Mouse (Mus musculus): ENCODE measurements around the gene Diexf. TPM values are rescaled to one million over a fixed set of nuclear protein-coding genes. Genes with fewer than 3 reads are reported as not detected.
A peak's percentile ranks its signal among the peaks of the same experiment; 100 is the strongest.

Diexf gene
- polyA plus RNA-seq, 1 experiment from 2014 or later = 10.0 TPM

- H3K9me3 ChIP-seq (replicated peaks) = no peaks in the 10 kb centered on the region
- 82% methylated on average over 15 of the region's 15 CpGs for WGBS
- no peak overlapping the region for H3K27ac ChIP-seq
- H3K4me3 ChIP-seq = no peak overlapping the region
- H3K9ac ChIP-seq = no peak overlapping the region
- H3K36me3 ChIP-seq (ENCODE audit: poor library complexity, severe bottlenecking) = no peaks in the 10 kb centered on the region
- ATAC-seq = no peak
- peaks cover 12% of the 10 kb centered on the region for H3K4me1 ChIP-seq
- H3K4me2 ChIP-seq = no peak overlapping the region
- H3K27me3 ChIP-seq = peaks cover 46% of the 10 kb centered on the region
Measured at GRCm38 (mm10) chr1:193156316-193157110, 26.4 kb upstream of the Diexf start.

GRCm38 (mm10) chr1:193153561-193153960, 23.5 kb upstream of the Diexf start:
- no peak for ATAC-seq
- peaks cover 4% of the 10 kb centered on the region for H3K4me1 ChIP-seq
- peaks cover 48% of the 10 kb centered on the region for H3K27me3 ChIP-seq
- 25% methylated on average over 16 of the region's 16 CpGs for WGBS
- H3K4me3 ChIP-seq = no peak overlapping the region
- no peaks in the 10 kb centered on the region for H3K36me3 ChIP-seq (ENCODE audit: poor library complexity, severe bottlenecking)
- H3K9me3 ChIP-seq (replicated peaks) = no peaks in the 10 kb centered on the region
- H3K27ac ChIP-seq = no peak overlapping the region
- no peak overlapping the region for H3K9ac ChIP-seq
- no peak overlapping the region for H3K4me2 ChIP-seq

- Histone ChIP-seq H3K27ac (no peak within 1 kb of the TSS), H3K4me2 (peak within 1 kb of the TSS; percentile 54), H3K27me3 (peaks cover 48% of the 10 kb centered on the region), H3K4me1 (peaks cover 4% of the 10 kb centered on the region), H3K9ac (peak within 1 kb of the TSS; percentile 9; the same call in 1 of the 2 replicates), H3K9me3 (replicated peaks) (no peaks in the 10 kb centered on the region), H3K36me3 (ENCODE audit: poor library complexity, severe bottlenecking) (no peaks in the 10 kb centered on the region), H3K4me3 (peak within 1 kb of the TSS; percentile 25)
- ATAC-seq = peak; percentile 48; the same call in 1 of the 2 replicates
- WGBS = under 1% methylated on average over 30 of the region's 30 CpGs
Measured at GRCm38 (mm10) chr1:193152872-193153271, 22.8 kb upstream of the Diexf start, which contains the start of gene Irf6. TSS of gene Irf6 (plus strand) at chr1:193153111.

GRCm38 (mm10) chr1:193151134-193151533, 21.1 kb upstream of the Diexf start:
- Histone ChIP-seq H3K4me3 (no peak overlapping the region), H3K4me1 (peaks cover 4% of the 10 kb centered on the region), H3K27ac (no peak overlapping the region), H3K4me2 (no peak overlapping the region), H3K9me3 (replicated peaks) (no peaks in the 10 kb centered on the region), H3K36me3 (ENCODE audit: poor library complexity, severe bottlenecking) (no peaks in the 10 kb centered on the region), H3K27me3 (peaks cover 42% of the 10 kb centered on the region), H3K9ac (no peak overlapping the region)
- WGBS = 43% methylated on average over 7 of the region's 7 CpGs
- ATAC-seq = no peak

GRCm38 (mm10) chr1:193149231-193149630, 19.2 kb upstream of the Diexf start:
- no peak overlapping the region for H3K9ac ChIP-seq
- peaks cover 4% of the 10 kb centered on the region for H3K4me1 ChIP-seq
- no peaks in the 10 kb centered on the region for H3K9me3 ChIP-seq (replicated peaks)
- no peaks in the 10 kb centered on the region for H3K36me3 ChIP-seq (ENCODE audit: poor library complexity, severe bottlenecking)
- no peak overlapping the region for H3K4me3 ChIP-seq
- WGBS = 73% methylated on average over 3 of the region's 3 CpGs
- no peak for ATAC-seq
- peaks cover 28% of the 10 kb centered on the region for H3K27me3 ChIP-seq
- no peak overlapping the region for H3K27ac ChIP-seq
- no peak overlapping the region for H3K4me2 ChIP-seq

GRCm38 (mm10) chr1:193146416-193146815, 16.3 kb upstream of the Diexf start:
- 79% methylated on average over 1 of the region's 1 CpGs for WGBS
- Histone ChIP-seq H3K4me1 (no peaks in the 10 kb centered on the region), H3K27ac (no peak overlapping the region), H3K4me2 (no peak overlapping the region), H3K9me3 (replicated peaks) (no peaks in the 10 kb centered on the region), H3K4me3 (no peak overlapping the region), H3K27me3 (peaks cover 2% of the 10 kb centered on the region; the same call in 1 of the 2 replicates), H3K9ac (no peak overlapping the region), H3K36me3 (ENCODE audit: poor library complexity, severe bottlenecking) (no peaks in the 10 kb centered on the region)
- ATAC-seq = no peak

GRCm38 (mm10) chr1:193145101-193145500, 15.0 kb upstream of the Diexf start:
- WGBS = 83% methylated on average over 4 of the region's 4 CpGs
- no peaks in the 10 kb centered on the region for H3K9me3 ChIP-seq (replicated peaks)
- no peak for ATAC-seq

GRCm38 (mm10) chr1:193144516-193144915, 14.4 kb upstream of the Diexf start:
- Histone ChIP-seq H3K4me2 (no peak overlapping the region), H3K9ac (no peak overlapping the region), H3K4me3 (no peak overlapping the region), H3K27ac (no peak overlapping the region), H3K36me3 (ENCODE audit: poor library complexity, severe bottlenecking) (no peaks in the 10 kb centered on the region), H3K4me1 (no peaks in the 10 kb centered on the region), H3K9me3 (replicated peaks) (no peaks in the 10 kb centered on the region), H3K27me3 (peaks cover 2% of the 10 kb centered on the region; the same call in 1 of the 2 replicates)
- 88% methylated on average over 6 of the region's 6 CpGs for WGBS
- no peak for ATAC-seq

More at GRCm38 (mm10) chr1:193145101-193145500, 15.0 kb upstream of the Diexf start:
- Histone ChIP-seq H3K4me3 (no peak overlapping the region), H3K36me3 (ENCODE audit: poor library complexity, severe bottlenecking) (no peaks in the 10 kb centered on the region), H3K9ac (no peak overlapping the region), H3K4me1 (no peaks in the 10 kb centered on the region), H3K27ac (no peak overlapping the region), H3K27me3 (peaks cover 2% of the 10 kb centered on the region; the same call in 1 of the 2 replicates), H3K4me2 (no peak overlapping the region)

GRCm38 (mm10) chr1:193142517-193143062, 12.5 kb upstream of the Diexf start:
- no peaks in the 10 kb centered on the region for H3K36me3 ChIP-seq (ENCODE audit: poor library complexity, severe bottlenecking)
- 89% methylated on average over 8 of the region's 8 CpGs for WGBS

GRCm38 (mm10) chr1:193141118-193141517, 11.0 kb upstream of the Diexf start:
- no peaks in the 10 kb centered on the region for H3K36me3 ChIP-seq (ENCODE audit: poor library complexity, severe bottlenecking)
- 83% methylated on average over 7 of the region's 7 CpGs for WGBS
- H3K27me3 ChIP-seq = 0 out of 2 replicates have a peak, but pooled peaks cover 10% of the 10 kb centered on the region
- no peaks in the 10 kb centered on the region for H3K4me1 ChIP-seq
- ATAC-seq = no peak
- H3K27ac ChIP-seq = no peak overlapping the region
- H3K9ac ChIP-seq = no peak overlapping the region; the same call in 1 of the 2 replicates
- no peaks in the 10 kb centered on the region for H3K9me3 ChIP-seq (replicated peaks)
- no peak overlapping the region for H3K4me2 ChIP-seq
- no peak overlapping the region for H3K4me3 ChIP-seq

More at GRCm38 (mm10) chr1:193142517-193143062, 12.5 kb upstream of the Diexf start:
- H3K9me3 ChIP-seq (replicated peaks) = no peaks in the 10 kb centered on the region
- H3K9ac ChIP-seq = no peak overlapping the region
- no peak overlapping the region for H3K4me2 ChIP-seq
- no peaks in the 10 kb centered on the region for H3K4me1 ChIP-seq
- no peak overlapping the region for H3K27ac ChIP-seq
- no peak for ATAC-seq
- H3K27me3 ChIP-seq = 0 out of 2 replicates have a peak, but pooled peaks cover 4% of the 10 kb centered on the region
- H3K4me3 ChIP-seq = no peak overlapping the region

- Histone ChIP-seq H3K4me1 (no peaks in the 10 kb centered on the region), H3K27ac (no peak overlapping the region), H3K36me3 (ENCODE audit: poor library complexity, severe bottlenecking) (no peaks in the 10 kb centered on the region), H3K27me3 (0 out of 2 replicates have a peak, but pooled peaks cover 10% of the 10 kb centered on the region), H3K4me3 (no peak overlapping the region), H3K9ac (no peak overlapping the region), H3K4me2 (no peak overlapping the region), H3K9me3 (replicated peaks) (no peaks in the 10 kb centered on the region)
- ATAC-seq = no peak
- 71% methylated on average over 3 of the region's 3 CpGs for WGBS
Measured at GRCm38 (mm10) chr1:193138669-193139068, 8.6 kb upstream of the Diexf start.

GRCm38 (mm10) chr1:193138087-193138486, 8.0 kb upstream of the Diexf start:
- Histone ChIP-seq H3K27me3 (0 out of 2 replicates have a peak, but pooled peaks cover 10% of the 10 kb centered on the region), H3K4me3 (no peak overlapping the region), H3K9me3 (replicated peaks) (no peaks in the 10 kb centered on the region), H3K9ac (no peak overlapping the region), H3K4me2 (no peak overlapping the region), H3K36me3 (ENCODE audit: poor library complexity, severe bottlenecking) (no peaks in the 10 kb centered on the region), H3K4me1 (no peaks in the 10 kb centered on the region), H3K27ac (no peak overlapping the region)
- WGBS = 57% methylated on average over 7 of the region's 7 CpGs
- ATAC-seq = no peak
